Mouse (Mus musculus) skeletal muscle tissue, adult 2 months (tissue): ENCODE measurements around the gene Rpusd2.
"Not testable (repeated sequence)": the region's sequence is repeated elsewhere in the genome, so short reads cannot be mapped to it uniquely, and the experiment has no call there.

ENCODE experiments used
- DNase-seq: peaks from one replicate; pipeline ENCODE4 v3.0.0-alpha.2; 2012; ENCODE audit warnings: low read depth, low spot score

The Rpusd2 gene

DNA sequence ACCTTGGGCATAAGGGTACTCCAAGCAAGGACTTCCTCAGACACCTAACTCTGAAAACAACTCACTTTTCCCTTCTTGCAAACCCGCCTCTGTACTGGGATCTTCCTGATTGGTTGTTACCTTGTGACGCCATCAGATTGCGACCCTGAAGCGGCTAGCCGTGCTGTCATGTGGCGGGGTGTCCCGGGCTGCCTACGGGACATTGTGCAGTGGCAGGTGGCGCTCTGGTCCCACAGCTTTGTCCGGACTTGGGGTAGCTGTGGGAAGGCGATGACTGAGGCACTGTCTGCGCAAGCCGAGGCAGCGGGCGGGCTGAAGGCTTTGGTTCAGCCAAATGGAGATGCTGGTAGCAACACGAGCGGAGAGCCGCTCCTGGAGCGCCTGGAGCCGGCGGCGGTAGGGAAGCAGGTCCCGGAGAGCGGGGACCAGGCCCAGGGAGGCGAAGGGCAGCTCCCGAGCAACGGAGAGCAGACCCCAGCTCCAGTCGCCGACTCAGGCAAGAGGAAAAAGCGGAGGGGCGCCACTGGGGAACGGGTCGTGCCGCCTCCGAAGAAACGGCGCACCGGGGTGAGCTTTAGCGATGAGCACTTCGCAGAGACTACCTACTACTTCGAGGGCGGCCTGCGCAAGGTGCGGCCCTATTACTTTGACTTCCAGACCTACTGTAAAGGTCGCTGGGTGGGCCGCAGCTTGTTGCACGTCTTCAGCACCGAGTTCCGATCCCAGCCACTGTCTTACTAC, at the start of gene Rpusd2:
Gene Rpusd2 (plus strand): TSS at position 135 of the 741 bp plus-strand sequence.
- DNase-seq, result peak; percentile 94

DNA sequence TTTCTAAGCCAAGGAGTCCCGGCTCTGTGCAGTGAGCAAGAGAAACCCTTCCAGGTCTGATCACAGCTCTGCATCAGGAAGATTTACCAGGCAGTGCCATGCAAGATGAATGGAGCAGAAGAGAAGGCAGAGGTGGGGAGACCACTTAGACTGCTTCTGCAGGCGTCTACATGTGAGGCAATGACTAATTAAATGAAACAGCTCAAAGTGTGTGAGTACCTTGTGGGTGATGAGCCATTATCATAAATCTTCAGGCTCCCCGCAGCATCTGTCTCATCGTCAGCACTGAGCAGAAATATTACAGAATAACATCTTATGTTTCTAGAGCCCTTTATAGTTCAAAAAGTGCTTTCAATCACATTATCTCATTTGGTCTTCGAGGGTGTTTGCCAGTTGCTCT, 39.1 kb upstream of the Rpusd2 start:
- DNase-seq, result no peak

DNA sequence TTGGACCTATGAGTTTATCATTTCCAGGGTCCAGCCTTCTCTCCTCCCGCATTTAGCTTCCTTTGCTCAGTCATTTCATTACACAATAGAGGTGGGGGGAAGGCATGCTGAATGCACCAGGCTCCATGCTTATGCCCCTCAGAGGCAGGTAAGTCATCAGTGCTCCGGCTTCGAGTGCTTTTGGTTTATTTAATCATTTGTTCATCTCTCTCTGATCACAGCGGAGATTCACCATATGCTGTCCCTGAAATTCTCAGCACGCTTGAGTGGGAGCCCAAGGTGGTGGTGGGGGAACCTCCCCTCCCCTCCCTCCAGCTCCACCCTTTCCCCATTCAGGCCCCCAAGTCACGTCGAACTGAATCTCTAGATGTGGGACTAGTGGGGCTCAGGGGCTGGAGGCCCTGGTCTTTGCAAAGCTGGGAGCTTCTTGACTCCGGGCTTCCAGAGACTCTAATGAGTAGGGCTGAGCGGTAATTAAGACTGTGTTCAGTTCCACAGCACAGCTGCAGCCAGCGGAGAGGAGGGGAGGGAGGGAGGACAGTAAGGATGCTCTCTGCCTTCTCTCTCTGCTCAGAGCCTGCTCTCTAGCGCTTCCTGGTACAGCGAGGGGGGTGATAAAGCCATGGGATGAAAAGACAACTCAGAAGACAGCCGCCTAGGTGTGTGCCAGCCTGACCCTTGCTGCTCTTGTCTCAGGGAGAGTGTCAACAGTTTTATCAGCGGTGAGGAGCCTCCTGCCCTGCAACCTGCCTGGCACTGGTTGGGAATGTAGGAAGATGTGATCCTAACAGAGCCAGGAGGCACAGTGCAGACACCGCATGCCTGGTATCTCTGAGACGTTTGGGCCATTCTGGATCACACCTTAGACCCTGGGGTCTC, 38.4 kb upstream of the Rpusd2 start:
- DNase-seq, result no peak

DNA sequence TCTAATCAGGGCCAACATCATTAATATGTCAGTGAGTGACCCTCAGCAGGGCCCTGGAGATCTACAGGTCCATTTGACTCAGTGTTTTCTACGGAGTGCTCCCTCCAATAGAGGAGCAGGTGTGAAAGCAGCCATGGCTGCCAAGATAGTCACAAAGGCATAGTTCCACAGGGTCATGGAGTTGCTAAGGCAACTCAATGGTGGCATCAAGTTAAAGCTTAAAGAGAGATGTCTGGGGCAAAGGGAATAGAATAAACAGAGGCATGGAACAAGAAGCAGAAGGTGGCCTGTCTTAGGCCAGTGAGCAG, 37.8 kb upstream of the Rpusd2 start:
- no peak for DNase-seq

DNA sequence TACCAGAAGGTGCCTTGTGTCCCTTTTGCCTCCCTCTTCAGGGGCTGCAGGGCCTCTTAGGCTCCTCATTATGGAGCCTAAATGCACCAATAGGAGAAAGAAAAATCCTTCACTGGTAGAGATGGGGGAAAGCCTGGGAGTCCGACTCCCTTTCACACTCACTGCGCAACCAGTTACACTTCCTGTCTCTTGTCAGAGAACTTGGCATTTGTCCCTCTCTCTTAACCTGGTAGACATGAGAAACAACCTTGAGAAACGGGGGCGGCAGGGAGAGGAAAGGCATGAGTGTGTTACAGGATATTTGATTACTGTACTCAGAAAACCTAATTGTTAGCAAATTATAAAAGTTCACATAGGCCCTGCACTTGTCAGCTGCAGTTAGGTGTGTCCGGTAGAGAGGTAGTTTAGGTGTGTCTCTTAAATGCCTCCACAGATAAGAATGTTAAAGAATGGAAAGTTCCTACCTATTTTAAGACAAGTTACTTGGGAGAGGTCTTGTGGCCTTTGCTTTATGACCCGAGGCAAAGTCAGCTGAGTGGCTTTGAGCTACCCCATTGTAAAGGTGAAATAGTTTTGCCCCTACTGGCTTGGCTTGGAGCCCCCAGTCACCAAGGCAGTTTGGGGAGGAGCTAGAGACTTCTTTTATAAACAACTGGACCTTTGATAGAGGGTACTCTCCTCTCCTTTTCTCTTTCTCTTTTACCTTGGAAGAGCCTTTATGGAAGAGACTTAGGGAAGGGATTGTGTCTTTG, 36.3 kb upstream of the Rpusd2 start:
- no peak for DNase-seq

DNA sequence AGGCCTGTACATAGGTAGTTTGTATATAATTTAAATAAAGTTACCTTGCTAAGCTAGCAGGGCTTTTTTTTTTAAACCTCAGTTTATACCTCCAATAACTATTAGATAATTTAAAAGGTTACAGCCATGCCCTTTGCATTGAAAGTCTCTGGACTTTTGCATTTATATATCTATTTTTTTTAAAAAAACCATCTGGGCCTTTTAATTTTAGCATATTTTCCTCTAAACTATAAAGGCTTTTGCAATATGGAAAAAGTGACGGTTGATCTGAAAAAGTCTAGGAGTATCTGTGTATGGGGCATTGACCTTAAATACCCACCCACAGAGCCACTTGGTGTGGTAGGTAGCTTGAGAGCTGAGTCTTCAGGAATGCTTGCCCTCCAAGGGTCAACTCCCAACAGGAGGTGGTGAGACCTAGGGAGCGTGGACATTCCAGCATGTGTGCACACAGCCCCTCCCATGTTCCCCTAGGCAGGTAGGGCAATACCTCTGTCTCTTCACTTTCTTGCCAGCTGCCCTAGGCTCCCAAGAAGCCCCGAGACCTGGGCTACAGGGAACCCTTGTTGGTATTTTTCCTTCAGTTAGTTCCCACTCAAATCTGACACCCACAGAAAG, 35.5 kb upstream of the Rpusd2 start:
- DNase-seq, result no peak

DNA sequence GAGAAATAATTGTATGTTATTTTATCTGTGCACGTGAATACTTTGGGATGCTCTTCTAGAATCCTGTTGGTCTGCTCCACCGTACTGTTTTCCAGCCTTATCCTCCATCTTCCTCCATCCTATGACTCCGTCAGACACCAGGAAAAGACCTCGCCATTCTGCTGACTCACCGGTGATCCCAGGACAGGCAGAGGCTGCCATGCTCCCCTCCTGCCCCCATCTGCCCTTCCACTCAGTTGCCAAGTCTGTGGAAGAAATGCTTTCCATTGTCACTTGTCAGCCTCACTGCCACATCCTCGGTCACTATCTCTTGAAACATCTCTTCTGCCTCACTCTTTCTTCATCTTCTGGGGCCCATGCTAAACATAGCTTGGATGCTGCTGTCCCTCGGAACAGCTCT, 27.7 kb upstream of the Rpusd2 start:
- DNase-seq, result no peak

DNA sequence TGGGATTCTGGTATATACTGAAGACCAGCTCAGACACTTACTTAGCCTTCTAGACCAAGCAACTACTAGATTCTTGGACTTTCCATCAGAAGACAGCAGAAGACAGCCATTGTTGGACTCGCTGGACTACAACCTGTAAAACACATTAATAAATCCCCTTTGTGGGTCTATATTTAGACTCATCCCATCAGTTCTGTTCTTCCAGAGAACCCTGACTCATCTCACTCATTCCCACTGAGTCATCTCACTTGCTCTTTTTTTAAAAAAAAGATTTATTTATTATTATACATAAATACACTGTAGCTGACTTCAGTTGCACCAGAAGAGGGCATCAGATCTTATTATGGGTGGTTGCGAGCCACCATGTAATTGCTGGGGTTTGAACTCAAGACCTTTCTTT, 25.2 kb upstream of the Rpusd2 start:
- DNase-seq, result no peak

DNA sequence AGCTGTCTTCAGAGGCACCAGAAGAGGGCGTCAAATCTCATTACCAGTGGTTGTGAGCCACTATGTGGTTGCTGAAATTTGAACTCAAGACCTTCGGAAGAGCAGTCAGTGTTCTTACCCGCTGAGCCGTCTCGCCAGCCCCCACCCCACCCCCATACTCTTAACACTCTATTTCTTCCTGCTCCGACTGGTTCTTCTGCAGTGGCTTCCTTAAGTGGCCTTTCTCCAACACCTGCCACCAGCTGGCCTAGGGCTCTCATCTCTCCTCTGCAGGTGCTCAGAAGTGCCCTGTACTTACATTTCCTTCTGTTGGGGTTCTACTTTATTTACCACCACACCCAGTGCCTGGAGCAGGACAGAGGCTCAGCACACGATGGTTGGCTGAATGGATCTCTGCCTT, 19.6 kb upstream of the Rpusd2 start:
- DNase-seq, result no peak

DNA sequence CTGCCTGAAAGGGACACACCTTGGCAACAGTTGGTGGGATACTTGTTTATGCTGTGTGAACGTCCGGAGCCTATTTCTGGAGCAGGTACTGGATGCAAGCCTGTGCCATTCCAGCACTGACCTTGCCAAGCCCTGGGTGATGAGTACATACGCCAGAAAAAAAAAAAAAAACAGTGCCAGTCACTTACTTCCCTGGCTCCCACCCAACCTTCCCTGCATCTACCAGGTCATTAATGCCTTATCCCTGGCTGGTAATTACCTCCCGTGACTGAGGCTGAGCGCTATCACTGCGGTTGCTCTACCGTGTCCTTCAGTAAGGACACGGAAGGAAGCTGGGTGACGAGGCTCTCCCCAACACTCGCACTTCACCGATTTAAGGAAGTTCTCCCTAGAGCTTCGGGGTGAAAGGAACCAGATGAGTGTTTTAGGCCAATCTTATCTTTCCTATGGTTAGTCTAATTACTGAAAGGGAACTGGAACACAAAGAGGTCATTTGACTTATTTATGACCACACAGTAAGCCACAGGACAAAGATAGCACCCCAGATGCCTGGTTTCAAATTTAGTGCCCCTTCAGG, 18.9 kb upstream of the Rpusd2 start:
- peak; percentile 86 for DNase-seq

DNA sequence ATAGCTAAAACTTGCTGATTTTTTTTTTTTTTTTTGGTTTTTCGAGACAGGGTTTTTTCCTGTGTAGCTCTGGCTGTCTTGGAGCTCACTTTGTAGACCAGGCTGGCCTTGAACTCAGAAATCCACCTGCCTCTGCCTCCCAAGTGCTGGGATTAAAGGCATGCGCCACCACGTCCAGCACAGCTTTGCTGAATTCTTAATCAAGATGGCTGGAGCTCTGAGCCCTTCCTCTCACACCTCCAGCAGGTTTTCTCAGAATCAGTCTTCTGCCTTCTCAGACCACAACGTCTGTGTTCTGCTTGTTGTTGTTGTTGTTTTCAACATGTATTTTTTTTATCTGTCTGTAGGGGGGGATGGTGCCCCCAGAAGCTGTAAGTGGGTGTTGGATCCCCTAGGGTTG, 18.3 kb upstream of the Rpusd2 start:
- DNase-seq, result not testable (repeated sequence)

DNA sequence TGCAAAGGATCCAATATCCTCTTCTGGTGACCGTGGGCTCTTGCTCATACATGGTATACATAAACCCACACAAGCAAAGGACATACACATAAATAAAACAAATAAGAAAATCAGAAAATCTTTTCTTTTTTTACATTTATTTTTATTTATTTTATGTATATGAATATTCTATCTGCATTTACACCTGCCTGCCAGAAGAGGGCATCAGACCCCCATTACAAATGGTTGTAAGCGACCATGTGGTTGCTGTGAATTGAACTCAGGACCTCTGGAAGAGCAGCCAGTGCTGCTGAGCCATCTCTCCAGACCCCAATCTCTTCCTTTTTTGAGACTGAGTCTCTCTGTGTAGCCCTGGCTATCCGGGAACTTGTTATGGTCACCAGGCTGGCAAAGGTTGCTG, 16.9 kb upstream of the Rpusd2 start:
- no peak for DNase-seq

DNA sequence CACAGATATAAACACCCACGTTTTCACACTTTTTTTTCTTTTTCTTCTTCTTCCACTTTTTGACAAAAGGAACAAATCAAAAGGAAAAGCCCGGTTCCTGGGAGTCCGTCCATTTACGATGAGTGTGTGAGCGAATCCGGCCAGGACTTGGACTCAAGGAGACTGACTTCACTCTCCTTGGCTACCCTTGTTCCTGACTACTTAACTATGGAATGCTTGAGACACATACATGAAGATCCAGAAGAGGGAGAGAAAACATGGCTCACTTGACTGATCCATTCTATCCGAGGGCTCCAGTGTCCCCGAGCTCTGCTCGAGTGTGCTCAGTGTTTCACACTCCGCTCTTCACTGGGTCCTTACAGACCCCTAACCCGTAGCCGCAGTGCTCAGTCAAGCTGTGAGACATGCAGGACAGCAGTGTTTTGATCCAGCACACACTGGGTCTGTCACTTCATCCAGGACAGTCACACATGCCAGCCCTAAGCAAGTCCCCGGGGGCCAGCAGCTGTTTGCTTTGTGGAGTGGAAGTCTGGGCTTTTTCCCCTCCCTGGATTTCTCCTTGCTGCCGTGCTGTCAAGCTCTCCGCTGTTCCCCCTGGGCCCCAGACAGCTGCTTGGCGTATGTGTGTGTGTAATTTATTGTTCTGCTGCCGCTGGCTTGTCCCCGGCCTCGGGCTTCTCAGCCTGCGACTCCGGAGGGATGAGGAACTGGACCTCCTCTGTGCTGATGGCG, 16.0 kb upstream of the Rpusd2 start:
- DNase-seq, result peak; percentile 60

DNA sequence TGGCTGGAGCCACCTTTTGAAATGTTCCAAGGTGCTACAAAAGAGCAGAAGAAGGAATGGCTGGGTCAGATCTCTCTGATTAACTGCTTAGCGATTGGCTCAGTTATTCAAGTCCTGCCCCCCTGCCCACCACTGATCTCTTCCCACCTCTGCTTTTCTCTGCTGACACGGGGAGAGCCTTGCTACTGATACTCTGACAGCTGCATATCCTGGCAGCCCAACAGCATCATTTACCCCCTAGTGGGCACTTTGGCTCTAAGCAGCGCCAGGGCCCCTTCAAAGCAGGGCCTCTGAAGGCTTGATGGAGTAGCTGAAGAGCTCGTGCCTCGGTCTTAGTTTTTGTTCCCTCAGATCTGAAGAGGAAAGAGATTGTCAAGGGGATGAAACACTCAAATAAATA, 15.5 kb upstream of the Rpusd2 start:
- peak; percentile 16 for DNase-seq

DNA sequence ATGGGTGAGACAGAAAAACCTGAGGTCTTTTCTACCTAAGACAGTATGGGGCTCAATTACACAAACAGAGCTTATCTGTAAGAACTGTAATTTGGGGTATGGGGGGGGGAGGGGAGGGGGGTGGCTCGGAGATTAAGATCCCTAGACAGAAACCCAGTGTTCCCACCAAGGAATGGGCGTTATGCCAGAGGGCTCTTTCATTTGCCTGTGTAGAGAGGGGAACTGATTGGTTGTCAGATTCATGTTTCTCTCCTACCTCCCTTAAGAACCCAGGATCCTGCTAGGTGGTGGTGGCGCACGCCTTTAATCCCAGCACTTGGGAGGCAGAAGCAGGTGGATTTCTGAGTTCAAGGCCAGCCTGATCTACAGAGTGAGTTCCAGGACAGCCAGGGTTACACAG, 15.1 kb upstream of the Rpusd2 start:
- DNase-seq, result no peak

DNA sequence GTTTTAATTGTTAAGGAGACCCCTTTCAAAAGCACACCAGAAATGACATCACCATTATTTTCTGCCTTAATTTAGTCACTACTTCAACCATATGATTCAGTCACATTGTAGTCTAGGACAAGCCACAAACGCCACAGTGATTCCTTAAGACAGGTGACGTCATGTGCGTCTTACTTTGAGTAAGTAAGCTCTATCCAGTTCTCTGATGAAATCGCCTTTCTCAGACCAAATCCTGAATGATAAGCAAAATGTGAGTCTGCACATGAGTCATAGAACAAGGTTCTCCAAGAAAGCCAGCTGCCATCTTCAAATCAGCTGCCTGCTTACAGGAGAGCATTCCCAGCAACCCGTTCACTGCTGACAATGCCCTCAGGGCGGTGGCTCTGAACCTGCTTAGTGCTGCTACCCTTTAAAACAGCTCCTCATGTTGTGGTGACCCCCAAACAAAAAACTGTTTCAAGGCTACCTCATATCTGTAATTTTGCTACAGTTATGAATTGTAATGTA, 11.4 kb upstream of the Rpusd2 start:
- no peak for DNase-seq

DNA sequence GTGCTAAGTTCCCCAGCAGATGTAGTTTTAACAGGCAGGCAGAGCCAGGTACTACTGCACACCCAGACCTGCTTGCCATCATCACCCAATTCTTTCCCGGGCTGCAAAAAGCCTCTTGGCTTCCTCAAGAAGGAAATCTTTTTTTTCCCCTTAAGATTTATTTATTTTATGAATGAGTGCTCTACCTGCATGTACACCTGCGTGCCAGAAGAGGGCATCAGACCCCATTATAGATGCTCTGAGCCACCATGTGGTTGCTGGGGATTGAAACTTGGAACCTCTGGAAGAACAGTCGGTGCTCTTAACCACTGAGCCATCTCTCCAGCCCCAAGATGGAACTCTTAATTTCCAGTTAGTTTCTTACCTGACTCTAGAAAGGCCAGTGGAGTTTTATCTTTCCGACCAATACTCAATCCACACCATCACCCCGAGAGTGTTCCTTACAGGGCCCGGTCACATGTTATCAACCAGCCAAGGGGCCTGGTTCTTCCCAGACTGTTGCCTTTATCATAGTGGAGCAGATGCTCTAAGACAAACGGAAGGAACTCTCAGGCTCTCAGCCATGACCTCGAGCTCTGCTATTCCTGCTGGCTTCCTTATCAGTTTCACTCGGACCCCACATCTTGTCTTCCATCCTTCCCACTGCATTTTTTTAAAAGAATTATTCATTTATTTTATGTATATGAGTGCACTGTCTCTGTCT, 9.9 kb upstream of the Rpusd2 start:
- DNase-seq, result no peak

DNA sequence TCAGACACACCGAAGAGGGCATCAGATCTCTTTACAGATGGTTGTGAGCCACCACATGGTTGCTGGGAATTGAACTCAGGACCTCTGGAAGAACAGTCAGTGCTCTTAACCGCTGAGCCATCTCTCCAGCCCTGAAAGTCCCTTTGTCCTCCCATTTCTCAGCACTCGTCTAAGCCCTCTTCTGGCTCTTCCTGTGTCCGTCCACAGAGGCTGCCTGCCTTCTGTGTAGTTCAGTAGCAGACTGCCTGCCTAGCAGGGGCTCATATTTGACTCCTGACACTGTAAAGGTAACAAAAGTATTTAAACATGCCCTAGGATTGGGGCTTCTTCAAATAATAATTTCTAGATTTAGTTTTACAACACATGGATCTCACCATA, 9.4 kb upstream of the Rpusd2 start:
- no peak for DNase-seq

DNA sequence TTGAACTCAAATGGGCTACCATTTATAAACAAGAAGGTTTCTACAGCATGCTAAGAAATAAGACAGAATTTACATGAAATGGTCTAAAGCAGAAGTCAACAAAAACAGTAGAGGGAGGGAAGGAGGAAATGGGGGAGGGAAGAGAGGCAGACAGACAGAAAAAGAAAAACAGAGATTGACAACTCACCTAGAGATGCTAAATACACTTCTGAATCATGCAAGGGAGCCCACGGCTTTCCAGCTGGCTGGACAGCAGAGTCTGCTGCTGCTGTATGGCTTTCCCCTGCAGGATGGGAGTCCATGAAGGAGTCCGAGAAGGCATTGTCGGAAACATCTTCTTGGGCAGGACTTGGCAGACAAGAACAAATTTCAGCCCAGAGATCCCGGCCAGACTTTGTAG, 7.6 kb upstream of the Rpusd2 start:
- DNase-seq, result no peak

DNA sequence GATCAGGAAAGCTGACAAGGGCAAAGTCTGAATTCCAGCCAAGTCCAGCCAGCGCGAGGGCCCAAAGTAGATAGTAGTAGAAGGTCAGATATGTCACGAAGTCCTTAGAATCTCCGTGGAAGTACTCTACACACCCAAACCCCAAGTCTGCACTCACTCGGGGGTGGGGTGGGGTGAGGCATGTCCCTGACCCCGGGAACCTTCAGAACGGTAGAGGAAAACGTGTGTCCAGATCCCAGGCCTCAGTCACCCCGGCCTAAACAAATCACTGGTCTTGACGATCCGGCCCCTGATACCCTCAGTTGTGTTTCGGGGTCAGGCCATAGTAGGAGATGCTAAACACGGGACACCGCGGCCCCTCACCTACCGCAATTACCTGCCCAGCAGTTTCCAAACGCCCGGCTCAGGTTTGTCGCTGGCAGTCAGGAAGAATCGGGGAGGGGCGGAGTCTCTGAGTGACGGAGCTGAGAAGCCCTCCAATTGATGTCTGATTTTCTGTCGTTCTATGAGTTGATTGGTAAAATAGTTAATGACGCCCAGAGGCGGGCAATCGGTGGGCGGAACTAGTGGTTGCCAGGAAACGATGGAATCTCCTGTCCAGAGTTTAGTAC, 5.5 kb upstream of the Rpusd2 start, which contains the start of gene Ccdc32:
Gene Ccdc32 (minus strand): TSS at position 453 of the 611 bp plus-strand sequence.
- peak; percentile 88 for DNase-seq
